Mouse (Mus musculus): ENCODE measurements around the gene Ppp1r13l.

The Ppp1r13l gene

DNA sequence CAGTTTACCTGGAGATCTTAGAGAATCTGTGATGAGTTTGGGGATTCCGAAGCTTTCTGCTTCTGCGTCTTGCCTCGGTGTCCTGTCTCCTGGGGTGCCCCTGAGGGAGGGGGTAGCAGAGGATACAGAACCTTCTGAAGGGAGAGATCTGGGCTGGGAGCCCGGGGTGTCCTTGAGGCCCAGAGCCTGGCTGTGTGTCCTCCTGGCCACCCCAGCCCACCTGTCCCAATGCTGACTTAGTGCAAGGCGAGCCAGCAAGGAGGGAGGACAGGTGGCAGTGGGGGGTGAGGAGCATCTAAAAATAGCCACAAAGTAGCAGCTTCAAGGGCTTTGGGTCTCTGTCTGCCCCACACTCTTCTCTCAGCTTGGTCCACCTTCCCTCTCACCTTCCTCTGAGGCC lies 52.2 kb downstream of the Ppp1r13l start:
- in situ Hi-C loops (cut with MboI, MseI): no loop called here

DNA sequence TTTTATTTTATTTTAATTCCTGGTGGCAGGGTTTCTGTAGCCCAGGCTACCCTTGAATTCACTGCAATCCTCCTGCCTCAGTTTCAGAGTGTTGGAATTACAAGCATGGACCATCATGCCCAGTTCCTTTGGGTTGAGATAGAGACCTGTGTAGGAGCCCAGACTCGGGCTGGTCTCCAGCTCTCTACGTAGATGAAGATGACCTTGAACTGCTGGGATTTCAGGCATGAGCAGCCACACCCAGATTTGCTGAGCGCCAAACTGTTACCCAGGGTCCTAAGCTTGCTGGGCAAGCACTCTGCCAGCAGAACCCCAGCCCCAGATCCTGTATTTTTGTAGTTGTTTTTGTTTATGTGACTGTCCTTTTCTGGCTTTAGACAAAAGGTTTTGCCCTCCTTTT lies 54.0 kb downstream of the Ppp1r13l start:
- in situ Hi-C loops (cut with MboI, MseI): no loop called here

DNA sequence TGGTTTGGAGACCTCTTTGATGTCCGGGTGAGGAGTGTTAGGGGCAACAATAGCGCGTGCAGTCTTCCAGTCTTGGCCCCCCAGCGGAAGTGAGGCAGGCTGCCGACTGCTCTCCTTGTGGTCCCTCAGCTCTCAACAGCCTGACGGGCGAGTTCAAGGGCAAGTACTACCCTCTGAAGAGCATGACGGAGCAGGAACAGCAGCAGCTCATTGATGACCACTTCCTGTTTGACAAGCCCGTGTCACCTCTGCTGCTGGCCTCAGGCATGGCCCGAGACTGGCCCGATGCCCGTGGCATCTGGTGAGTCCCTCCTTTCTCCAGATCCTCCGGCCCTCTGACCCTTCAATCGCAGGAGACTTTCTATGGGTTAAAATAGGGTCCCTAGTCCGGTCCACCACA lies 57.0 kb downstream of the Ppp1r13l start:
- in situ Hi-C loops (cut with MboI, MseI): no loop called here

DNA sequence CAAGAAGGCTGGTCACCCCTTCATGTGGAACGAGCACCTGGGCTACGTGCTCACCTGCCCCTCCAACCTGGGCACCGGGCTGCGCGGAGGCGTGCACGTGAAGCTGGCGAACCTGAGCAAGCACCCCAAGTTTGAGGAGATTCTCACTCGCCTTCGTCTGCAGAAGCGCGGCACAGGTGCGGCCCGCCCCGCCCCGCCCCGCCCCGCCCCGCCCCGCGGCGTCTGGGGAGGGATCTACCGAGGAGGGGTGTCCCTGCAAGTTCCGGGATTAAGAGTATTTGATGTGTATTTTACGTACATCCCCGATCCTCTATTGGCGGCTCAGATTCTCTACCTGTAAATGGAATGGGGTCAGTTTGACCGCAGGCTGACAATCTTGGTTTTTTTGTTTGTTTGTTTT lies 60.6 kb downstream of the Ppp1r13l start:
- in situ Hi-C loops (cut with MboI, MseI): no loop called here

DNA sequence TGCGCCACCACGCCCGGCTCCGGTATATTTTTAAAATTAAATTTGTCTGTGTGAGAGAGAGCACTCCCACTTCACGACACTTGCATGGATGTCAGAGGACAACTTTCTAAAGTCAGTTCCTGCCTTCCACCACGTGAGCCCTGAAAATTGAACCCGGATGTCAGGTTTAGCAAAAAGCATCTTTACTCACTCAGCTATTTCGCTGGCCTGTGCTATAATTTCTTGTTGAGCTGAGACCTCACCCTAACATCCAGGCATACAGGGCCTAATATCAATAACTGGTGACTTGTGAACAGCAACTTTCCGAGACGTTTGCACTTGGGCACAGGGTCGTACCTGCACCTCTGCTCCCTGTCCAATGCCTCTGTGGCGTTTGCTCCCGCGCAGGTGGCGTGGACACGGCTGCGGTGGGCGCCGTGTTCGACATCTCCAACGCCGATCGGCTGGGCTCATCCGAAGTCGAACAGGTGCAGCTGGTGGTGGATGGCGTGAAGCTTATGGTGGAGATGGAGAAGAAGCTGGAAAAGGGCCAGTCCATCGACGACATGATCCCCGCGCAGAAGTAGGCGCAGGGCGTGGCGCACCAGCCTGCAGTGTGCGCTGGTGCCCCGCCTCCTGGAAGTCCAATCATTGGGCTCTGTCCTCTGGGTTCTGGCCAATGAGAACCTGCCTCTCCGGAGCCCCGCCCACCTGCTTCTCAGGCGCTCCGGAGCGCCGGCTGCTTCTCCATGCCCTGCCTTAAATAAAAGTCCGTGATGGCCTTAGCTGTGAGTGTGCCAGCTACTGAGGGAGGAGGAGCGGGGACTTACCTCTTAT lies 61.5 kb downstream of the Ppp1r13l start:
- in situ Hi-C loops (cut with MboI, MseI): no loop called here

DNA sequence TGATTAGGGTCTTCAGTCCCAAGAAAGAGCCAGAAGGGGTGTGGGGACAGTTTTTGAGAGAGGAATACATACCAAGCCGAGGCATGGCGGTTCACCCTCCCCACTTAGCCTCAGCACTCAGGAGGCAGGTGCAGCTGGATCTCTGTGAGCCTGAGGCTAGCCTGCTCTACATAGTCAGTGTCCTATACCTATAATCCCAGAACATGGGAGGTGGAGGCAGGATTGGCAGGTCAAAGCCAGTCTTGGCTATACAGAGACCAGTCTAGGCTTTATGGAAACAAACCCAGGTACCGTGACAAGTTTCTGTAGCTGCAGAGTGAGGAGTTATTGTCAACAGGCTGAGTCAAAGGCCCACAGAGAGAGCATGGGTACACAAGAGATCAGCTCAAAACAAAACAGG lies 63.5 kb downstream of the Ppp1r13l start:
- in situ Hi-C loops (cut with MboI, MseI): no loop called here

DNA sequence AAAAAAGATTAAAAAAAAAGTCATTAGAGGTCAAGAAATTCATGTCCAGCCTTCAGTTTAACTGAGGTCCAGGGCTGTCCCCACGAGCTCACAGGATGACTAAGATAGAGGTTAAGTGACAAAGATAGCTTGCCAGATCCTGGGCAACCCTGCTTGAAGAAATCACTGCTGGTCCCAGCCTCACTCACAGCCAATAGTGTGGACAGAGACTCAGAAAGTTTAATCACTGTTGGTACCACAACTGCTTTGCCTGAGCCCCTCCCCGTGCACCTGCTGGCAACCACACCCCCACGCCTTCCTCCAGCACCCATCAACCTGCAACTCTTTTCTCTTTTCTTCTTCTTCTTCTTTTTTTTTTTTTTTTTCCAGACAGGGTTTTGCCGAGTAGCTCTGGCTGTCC lies 64.5 kb downstream of the Ppp1r13l start:
- in situ Hi-C loops (cut with MboI, MseI): no loop called here

DNA sequence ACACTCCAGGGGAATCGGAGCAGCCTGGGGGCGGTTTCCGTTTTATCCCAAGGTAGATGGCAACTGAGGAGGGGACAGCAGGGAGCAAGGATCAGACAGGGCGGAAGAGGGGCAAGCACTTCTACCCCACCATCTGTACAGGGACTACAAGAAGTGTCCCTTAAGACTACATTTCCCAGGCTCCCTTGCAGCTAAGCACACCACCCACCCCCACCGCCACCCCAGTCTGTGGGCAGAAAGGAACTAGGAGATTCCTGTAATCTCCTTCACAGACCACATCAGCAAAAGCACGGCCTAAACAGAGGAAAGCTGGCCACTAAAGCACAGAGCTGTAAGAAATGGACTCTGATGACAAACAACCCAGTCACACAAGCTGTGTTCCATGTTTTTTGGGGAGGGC lies 66.8 kb downstream of the Ppp1r13l start:
- in situ Hi-C loops (cut with MboI, MseI): no loop called here

DNA sequence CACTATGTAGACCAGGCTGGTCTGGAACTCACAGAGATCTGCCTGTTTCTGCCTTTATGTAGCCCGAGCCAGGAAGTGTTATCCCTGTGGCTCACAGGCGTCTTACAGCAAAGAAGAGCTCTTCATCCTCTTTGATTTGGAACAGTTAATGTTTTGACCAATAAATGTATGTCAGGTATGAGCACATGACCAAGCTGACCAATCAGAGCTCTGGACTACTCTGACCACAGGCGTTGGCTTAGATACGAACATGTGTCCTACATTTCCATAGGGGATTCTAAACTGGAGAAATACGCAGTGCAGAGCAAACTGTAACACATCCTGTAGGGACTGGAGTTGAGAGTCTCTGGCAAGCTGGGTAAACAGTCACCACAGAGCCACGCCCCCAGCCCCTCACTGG lies 67.3 kb downstream of the Ppp1r13l start:
- in situ Hi-C loops (cut with MboI, MseI): no loop called here
